In genomic region chr2:93647051-93647923, GRCm38 (mm10) we compare ENCODE assay signal across 8 mouse cellular contexts. TPM values are rescaled to one million over a fixed set of nuclear protein-coding genes. Genes with fewer than 3 reads are reported as not detected.
DNase-seq lines count a peak whose midpoint lies in the region; ATAC-seq lines count a peak whose summit lies in the region.

No protein-coding gene starts in this region.

- no peaks in the 10 kb centered on the region for H3K36me3 ChIP-seq in heart, embryonic 14.5 days (ENCODE audit: control insufficient read depth, insufficient read depth, low read length)
- H3K36me3 ChIP-seq in limb, embryonic 11.5 days (ENCODE audit: control insufficient read depth, insufficient read depth, low read length): no peaks in the 10 kb centered on the region
- H3K36me3 ChIP-seq in splenic B cell, adult 2 months (ENCODE audit: control insufficient read depth, insufficient read depth, low read length, poor library complexity, severe bottlenecking): no peaks in the 10 kb centered on the region

- no peak for ATAC-seq in heart, embryonic 14.5 days (ENCODE audit: insufficient number of reproducible peaks, insufficient read depth, low FRiP score, low read depth)
- no peak for ATAC-seq in limb, embryonic 11.5 days (ENCODE audit: insufficient number of reproducible peaks, low FRiP score, low TSS enrichment, low read depth)

- peak; percentile 43 to 54 for DNase-seq in cerebellum, postnatal 25 days
- DNase-seq in cerebellum, adult 9-11 months: no peak
- DNase-seq in ZHBTc4 (ENCODE audit: low read depth, low spot score): peak; percentile 53
- peak; percentile 75 for DNase-seq in limb, embryonic 11.5 days (ENCODE audit: low spot score)
- DNase-seq in splenic B cell, adult 2 months (ENCODE audit: low read depth, low spot score): peak; percentile 2
- no peak for DNase-seq in T-cell, adult 2 months (ENCODE audit: low spot score)
- DNase-seq in frontal cortex, postnatal 25 days (ENCODE audit: low spot score in 2 of 2): no peak

- H3K4me2 ChIP-seq in heart, embryonic 14.5 days (ENCODE audit: low read length): peak overlapping the region; percentile 50
- peak overlapping the region; percentile 82 for H3K4me2 ChIP-seq in limb, embryonic 11.5 days (ENCODE audit: low read depth, severe bottlenecking)

- peak overlapping the region; percentile 16 to 22; a peak in 3 of 4 replicates for H3K4me3 ChIP-seq in heart, embryonic 14.5 days (ENCODE audit: control insufficient read depth in 1 of 2, insufficient read depth in 1 of 2, low read depth in 1 of 2, low read length in 2 of 2)
- peak overlapping the region; percentile 72 for H3K4me3 ChIP-seq in limb, embryonic 11.5 days (ENCODE audit: low read depth, low read length)

- H3K27ac ChIP-seq in heart, embryonic 14.5 days (replicated peaks in 1 of 2; ENCODE audit: control insufficient read depth in 1 of 2, insufficient read depth in 1 of 2, low read depth in 2 of 2, low read length in 2 of 2): no peak overlapping the region
- peak overlapping the region; percentile 47; the same call in 1 of the 2 replicates for H3K27ac ChIP-seq in limb, embryonic 11.5 days (replicated peaks; ENCODE audit: low read depth, low read length)

- H3K9me3 ChIP-seq in heart, embryonic 14.5 days (ENCODE audit: control insufficient read depth, low read length): no peaks in the 10 kb centered on the region
- H3K9me3 ChIP-seq in limb, embryonic 11.5 days (ENCODE audit: control insufficient read depth, low read length): no peaks in the 10 kb centered on the region

- peaks cover 13 to 25% of the 10 kb centered on the region in 2 experiments for H3K4me1 ChIP-seq in heart, embryonic 14.5 days (ENCODE audit: control insufficient read depth in 2 of 2, insufficient read depth in 2 of 2, low read length in 2 of 2)
- H3K4me1 ChIP-seq in limb, embryonic 11.5 days (ENCODE audit: control insufficient read depth, insufficient read depth, low read length): peaks cover 29% of the 10 kb centered on the region

- H3K9ac ChIP-seq in heart, embryonic 14.5 days (ENCODE audit: low read length): no peak overlapping the region
- peak overlapping the region; percentile 61 for H3K9ac ChIP-seq in limb, embryonic 11.5 days (ENCODE audit: low read length)

- 2% methylated on average over 44 of the region's 44 CpGs for WGBS in heart, embryonic 14.5 days
- under 1% methylated on average over 44 of the region's 44 CpGs for WGBS in limb, embryonic 11.5 days

- H3K27me3 ChIP-seq in heart, embryonic 14.5 days (ENCODE audit: control insufficient read depth, insufficient read depth, low read length): peaks cover 89% of the 10 kb centered on the region
- H3K27me3 ChIP-seq in limb, embryonic 11.5 days (ENCODE audit: control insufficient read depth, insufficient read depth, low read length): peaks cover 55% of the 10 kb centered on the region
- no peaks in the 10 kb centered on the region; the same call in 1 of the 2 replicates for H3K27me3 ChIP-seq in splenic B cell, adult 2 months (ENCODE audit: control insufficient read depth, insufficient read depth, low read length, poor library complexity, severe bottlenecking)

RNA-seq across cellular contexts. Expression of gene Alx4, which starts 5.1 kb away (rescaled TPM):
- polyA plus RNA-seq in heart, embryonic 14.5 days (2014; fragmentation: Nextera tagmentation; extraction: Ambion mirVana): 0.05 and 0.15 TPM in 2 replicates
- 7.9 and 10.0 TPM in 2 replicates for polyA plus RNA-seq in limb, embryonic 11.5 days (2014; fragmentation: Nextera tagmentation; extraction: Ambion mirVana)

Comparison
In these comparisons a context has a peak if more than half of its experiments do, and no peak if none do; other contexts are left out.
1. DNase-seq: peak in cerebellum, postnatal 25 days (2 of 2), ZHBTc4 (single experiment), limb, embryonic 11.5 days (single experiment) and splenic B cell, adult 2 months (single experiment); none in cerebellum, adult 9-11 months (single experiment), T-cell, adult 2 months (single experiment) and frontal cortex, postnatal 25 days (0 of 2).